Mouse (Mus musculus): ENCODE results near the gene B4galt1. TPM values are rescaled to one million over a fixed set of nuclear protein-coding genes. Genes with fewer than 3 reads are reported as not detected.
A peak's percentile ranks its signal among the peaks of the same experiment; 100 is the strongest.

The B4galt1 gene
- 13.3 and 14.3 TPM in 2 replicates for polyA plus RNA-seq (2012; rRNA removed)
- polyA plus RNA-seq (2014; fragmentation: Nextera tagmentation; extraction: Ambion mirVana), result 30.3 and 31.2 TPM in 2 replicates

DNA sequence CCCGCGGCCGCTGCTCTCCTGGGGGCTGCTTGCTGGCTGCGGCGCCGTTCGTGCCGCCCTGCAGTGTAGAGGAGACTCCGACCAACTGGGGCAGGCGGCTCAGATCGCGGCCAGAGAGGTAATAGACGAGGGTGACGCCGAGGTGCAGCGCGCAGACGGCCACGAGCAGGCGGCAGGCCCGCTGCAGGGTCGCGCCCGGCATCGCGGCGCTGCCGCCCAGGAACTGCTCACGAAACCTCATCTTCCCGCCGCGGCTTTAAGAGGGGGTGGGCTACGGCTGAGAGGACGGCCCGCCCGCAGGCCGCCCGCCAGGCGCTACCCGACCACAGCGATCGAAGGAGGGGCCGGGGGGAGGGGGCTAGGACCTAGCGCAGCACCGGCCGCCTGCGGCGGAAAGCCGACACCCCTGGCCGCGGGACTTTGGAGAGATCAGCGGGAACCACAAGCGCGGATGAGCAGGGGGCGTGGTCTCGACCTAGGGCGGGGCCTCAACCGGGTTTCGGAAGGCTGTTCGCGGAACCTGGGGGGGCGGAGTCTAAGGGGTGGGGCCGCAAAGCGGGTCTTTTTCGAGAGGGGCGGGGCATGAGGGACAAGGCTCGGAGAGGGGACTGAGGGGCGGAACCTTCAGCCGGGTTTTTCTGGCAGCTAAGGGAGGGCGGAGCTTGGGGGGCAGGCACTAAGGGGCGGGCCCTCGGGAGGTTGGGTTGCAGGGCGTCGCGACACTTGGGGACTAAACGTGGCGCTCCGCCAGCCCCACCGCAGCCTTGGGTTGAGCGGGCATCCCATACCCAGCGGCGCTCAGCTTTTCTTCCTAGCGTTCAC lies at the start of gene B4galt1:
Gene B4galt1, minus strand, starts transcription at position 441 of the 822 bp plus-strand sequence.
- Histone ChIP-seq H3K4me2 (ENCODE audit: low read depth) (peak within 1 kb of the TSS; percentile 82), H3K4me3 (ENCODE audit: insufficient read depth in 1 of 2, low read depth in 2 of 2, low read length in 2 of 2) (peak within 1 kb of the TSS; percentile 92 to 96), H3K27me3 (ENCODE audit: control insufficient read depth, insufficient read depth, low read length) (no peaks in the 10 kb centered on the region), H3K9ac (replicated peaks) (peak within 1 kb of the TSS; percentile 95), H3K36me3 (replicated peaks; ENCODE audit: control insufficient read depth, insufficient read depth, low read depth) (peaks cover 4% of the 10 kb centered on the region), H3K9me3 (ENCODE audit: control insufficient read depth, low read length) (no peaks in the 10 kb centered on the region), H3K27ac (peak within 1 kb of the TSS; percentile 97), H3K4me1 (replicated peaks; ENCODE audit: control insufficient read depth in 2 of 2, insufficient read depth in 2 of 2, low read length in 1 of 2) (peaks cover 33 to 39% of the 10 kb centered on the region in 2 experiments)
- WGBS (ENCODE audit: insufficient replicate concordance), result under 1% methylated on average over 82 of the region's 83 CpGs
- no peak for TF ChIP-seq CTCF (IDR thresholded peaks at IDR 0.05; ENCODE audit: low read depth)
- 0 out of 2 replicates have a peak, but pooled peaks have one; percentile 46 for TF ChIP-seq EP300 (IDR thresholded peaks at IDR 0.05; ENCODE audit: low read depth)
- ATAC-seq (ENCODE audit: insufficient read depth) (peak; percentile 81), DNase-seq (ENCODE audit: low read depth in 3 of 3, low spot score in 3 of 3) (peak; percentile 98 to 99 (median 99))

DNA sequence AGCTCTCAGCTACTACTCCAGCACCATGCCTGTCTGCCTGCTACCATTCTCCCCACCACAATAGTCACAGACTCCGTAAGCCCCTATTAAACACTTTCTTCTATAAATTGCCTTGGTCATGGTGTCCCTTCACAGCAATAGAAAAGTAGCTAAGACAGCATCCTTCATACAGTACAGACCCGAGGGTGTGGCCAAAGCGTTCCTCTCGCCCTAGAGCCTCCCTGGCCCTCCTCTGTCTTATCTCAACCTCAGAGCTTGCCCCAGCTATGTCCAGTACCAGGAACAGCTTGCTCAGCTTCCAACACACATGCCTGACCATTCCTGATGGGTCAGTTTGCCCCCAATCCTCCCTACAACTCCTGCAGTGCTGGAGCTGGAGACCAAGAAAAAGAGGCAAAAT lies 46.8 kb upstream of the B4galt1 start:
- Histone ChIP-seq H3K36me3 (replicated peaks; ENCODE audit: control insufficient read depth, insufficient read depth, low read depth) (no peaks in the 10 kb centered on the region), H3K4me2 (ENCODE audit: low read depth) (no peak overlapping the region), H3K27ac (no peak overlapping the region), H3K27me3 (ENCODE audit: control insufficient read depth, insufficient read depth, low read length) (no peaks in the 10 kb centered on the region), H3K4me3 (ENCODE audit: insufficient read depth in 1 of 2, low read depth in 2 of 2, low read length in 2 of 2) (no peak overlapping the region), H3K9ac (replicated peaks) (no peak overlapping the region), H3K4me1 (replicated peaks; ENCODE audit: control insufficient read depth in 2 of 2, insufficient read depth in 2 of 2, low read length in 1 of 2) (peaks cover 6 to 14% of the 10 kb centered on the region in 2 experiments), H3K9me3 (ENCODE audit: control insufficient read depth, low read length) (no peaks in the 10 kb centered on the region)
- TF ChIP-seq EP300 (IDR thresholded peaks at IDR 0.05; ENCODE audit: low read depth), result no peak
- no peak for TF ChIP-seq CTCF (IDR thresholded peaks at IDR 0.05; ENCODE audit: low read depth)
- WGBS (ENCODE audit: insufficient replicate concordance), result 53% methylated on average over 4 of the region's 4 CpGs
- no peak for DNase-seq (ENCODE audit: low read depth in 3 of 3, low spot score in 3 of 3)
- peak; percentile 58; the same call in 1 of the 2 replicates for ATAC-seq (ENCODE audit: insufficient read depth)

DNA sequence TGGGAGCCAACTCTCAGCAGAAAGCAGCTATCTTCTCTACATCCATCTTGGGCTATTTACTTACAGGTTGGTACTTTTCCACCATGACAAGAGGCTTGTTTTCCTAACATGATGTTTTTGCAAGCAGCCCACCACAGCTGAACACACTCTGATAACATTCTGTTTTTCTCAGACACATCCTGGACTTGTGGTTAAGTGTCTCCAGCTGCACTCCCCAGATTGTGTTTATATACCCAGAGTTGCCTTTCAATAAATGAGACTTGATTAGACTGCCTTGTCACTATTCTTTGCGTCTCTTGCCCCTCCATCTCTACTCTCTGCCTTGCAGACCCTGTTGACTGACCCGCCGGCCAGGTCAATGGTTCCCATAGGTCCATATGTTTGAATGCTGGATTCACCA lies 46.3 kb upstream of the B4galt1 start:
- H3K4me3 ChIP-seq (ENCODE audit: insufficient read depth in 1 of 2, low read depth in 2 of 2, low read length in 2 of 2), result no peak overlapping the region
- 62% methylated on average over 3 of the region's 3 CpGs for WGBS (ENCODE audit: insufficient replicate concordance)
- peaks cover 6 to 14% of the 10 kb centered on the region in 2 experiments for H3K4me1 ChIP-seq (replicated peaks; ENCODE audit: control insufficient read depth in 2 of 2, insufficient read depth in 2 of 2, low read length in 1 of 2)
- no peak overlapping the region for H3K4me2 ChIP-seq (ENCODE audit: low read depth)
- H3K9ac ChIP-seq (replicated peaks), result no peak overlapping the region
- no peaks in the 10 kb centered on the region for H3K9me3 ChIP-seq (ENCODE audit: control insufficient read depth, low read length)
- no peaks in the 10 kb centered on the region for H3K36me3 ChIP-seq (replicated peaks; ENCODE audit: control insufficient read depth, insufficient read depth, low read depth)
- DNase-seq (ENCODE audit: low read depth in 3 of 3, low spot score in 3 of 3) (peak in 1 of 3 experiments; percentile 24), ATAC-seq (ENCODE audit: insufficient read depth) (peak; percentile 47; the same call in 1 of the 2 replicates)
- TF ChIP-seq EP300 (IDR thresholded peaks at IDR 0.05; ENCODE audit: low read depth), result peak; percentile 29; the same call in 1 of the 2 replicates
- no peak for TF ChIP-seq CTCF (IDR thresholded peaks at IDR 0.05; ENCODE audit: low read depth)
- peak overlapping the region; percentile 51 for H3K27ac ChIP-seq
- no peaks in the 10 kb centered on the region for H3K27me3 ChIP-seq (ENCODE audit: control insufficient read depth, insufficient read depth, low read length)

DNA sequence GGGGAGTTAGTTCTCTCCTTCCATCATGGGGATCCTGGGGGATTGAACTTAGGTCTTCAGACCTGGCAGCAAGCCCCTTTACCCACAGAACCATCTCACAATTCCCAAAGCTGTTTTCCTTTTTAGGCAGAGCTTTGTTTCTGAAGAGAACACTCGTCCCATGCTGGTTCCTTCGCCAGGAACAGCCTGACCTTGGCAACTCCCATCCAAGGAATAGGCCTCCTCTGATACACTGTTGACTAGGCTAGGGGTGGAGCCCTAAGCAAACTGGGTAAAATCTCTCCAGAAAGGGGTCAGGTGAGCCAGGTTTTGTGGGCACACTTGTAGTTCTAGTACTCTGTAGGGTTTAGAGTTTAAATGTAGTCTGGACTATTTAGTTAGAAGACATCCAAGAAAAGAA lies 45.5 kb upstream of the B4galt1 start:
- Histone ChIP-seq H3K9me3 (ENCODE audit: control insufficient read depth, low read length) (no peaks in the 10 kb centered on the region), H3K4me1 (replicated peaks; ENCODE audit: control insufficient read depth in 2 of 2, insufficient read depth in 2 of 2, low read length in 1 of 2) (peaks cover 6 to 14% of the 10 kb centered on the region in 2 experiments), H3K9ac (replicated peaks) (no peak overlapping the region), H3K4me3 (ENCODE audit: insufficient read depth in 1 of 2, low read depth in 2 of 2, low read length in 2 of 2) (no peak overlapping the region), H3K4me2 (ENCODE audit: low read depth) (no peak overlapping the region), H3K27ac (no peak overlapping the region), H3K36me3 (replicated peaks; ENCODE audit: control insufficient read depth, insufficient read depth, low read depth) (no peaks in the 10 kb centered on the region), H3K27me3 (ENCODE audit: control insufficient read depth, insufficient read depth, low read length) (no peaks in the 10 kb centered on the region)
- WGBS (ENCODE audit: insufficient replicate concordance), result 61% methylated on average over 2 of the region's 2 CpGs
- ATAC-seq (ENCODE audit: insufficient read depth) (no peak), DNase-seq (ENCODE audit: low read depth in 3 of 3, low spot score in 3 of 3) (no peak)
- no peak for TF ChIP-seq EP300 (IDR thresholded peaks at IDR 0.05; ENCODE audit: low read depth)
- TF ChIP-seq CTCF (IDR thresholded peaks at IDR 0.05; ENCODE audit: low read depth), result no peak

DNA sequence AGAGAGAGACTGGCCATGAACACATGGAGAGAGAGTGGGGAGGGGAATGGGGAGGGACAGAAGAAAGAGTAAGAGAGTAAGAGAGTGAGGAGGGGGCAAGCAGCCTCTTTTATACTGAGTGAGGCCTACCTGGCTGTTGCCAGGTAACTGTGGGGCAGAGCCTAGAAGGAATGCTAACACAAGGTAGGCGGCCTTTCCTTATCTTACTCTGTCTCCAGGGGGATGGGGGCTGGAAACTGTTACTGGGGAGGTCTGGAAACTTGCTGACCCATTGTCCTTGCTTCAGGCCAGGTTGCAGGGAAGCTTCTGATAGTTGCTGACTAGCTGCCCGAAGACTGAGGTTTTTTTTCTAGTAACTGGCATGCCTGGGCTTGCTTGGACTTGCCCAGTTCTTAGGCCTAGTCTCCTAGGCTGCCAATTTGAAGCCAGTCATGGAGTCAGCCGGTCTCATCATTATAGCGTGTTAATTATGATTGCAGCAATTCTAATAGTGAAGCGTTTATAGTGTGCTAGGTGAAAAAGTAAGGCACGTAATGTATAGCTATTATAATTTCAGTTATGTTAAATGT lies 44.8 kb upstream of the B4galt1 start:
- TF ChIP-seq EP300 (IDR thresholded peaks at IDR 0.05; ENCODE audit: low read depth) (no peak), CTCF (IDR thresholded peaks at IDR 0.05; ENCODE audit: low read depth) (no peak)
- ATAC-seq (ENCODE audit: insufficient read depth) (no peak), DNase-seq (ENCODE audit: low read depth in 3 of 3, low spot score in 3 of 3) (no peak)
- 77% methylated on average over 6 of the region's 6 CpGs for WGBS (ENCODE audit: insufficient replicate concordance)
- Histone ChIP-seq H3K4me2 (ENCODE audit: low read depth) (no peak overlapping the region), H3K9ac (replicated peaks) (no peak overlapping the region), H3K9me3 (ENCODE audit: control insufficient read depth, low read length) (no peaks in the 10 kb centered on the region), H3K27ac (no peak overlapping the region), H3K36me3 (replicated peaks; ENCODE audit: control insufficient read depth, insufficient read depth, low read depth) (no peaks in the 10 kb centered on the region), H3K27me3 (ENCODE audit: control insufficient read depth, insufficient read depth, low read length) (no peaks in the 10 kb centered on the region), H3K4me1 (replicated peaks; ENCODE audit: control insufficient read depth in 2 of 2, insufficient read depth in 2 of 2, low read length in 1 of 2) (peaks cover 6 to 14% of the 10 kb centered on the region in 2 experiments), H3K4me3 (ENCODE audit: insufficient read depth in 1 of 2, low read depth in 2 of 2, low read length in 2 of 2) (no peak overlapping the region)
